ENCODE assay signal across 8 mouse cellular contexts in genomic region chr11:116138468-116139138, GRCm38 (mm10). TPM values are rescaled to one million over a fixed set of nuclear protein-coding genes. Genes with fewer than 3 reads are reported as not detected.
DNase-seq lines count a peak whose midpoint lies in the region; ATAC-seq and TF ChIP-seq lines count a peak whose summit lies in the region.

Gene Mrpl38, minus strand, starts transcription at chr11:116138868.

- H3K9ac ChIP-seq in heart, embryonic 15.5 days = peak within 1 kb of the TSS; percentile 83
- H3K9ac ChIP-seq in liver, embryonic 14.5 days (replicated peaks) = peak within 1 kb of the TSS; percentile 82
- peak within 1 kb of the TSS; percentile 78 for H3K9ac ChIP-seq in neural tube, embryonic 11.5 days (ENCODE audit: low read length)
- H3K9ac ChIP-seq in stomach, postnatal 0 days (ENCODE audit: low read length) = peak within 1 kb of the TSS; percentile 83

- H3K4me3 ChIP-seq in forebrain, embryonic 10.5 days = peak within 1 kb of the TSS; percentile 99
- peak within 1 kb of the TSS; percentile 93 for H3K4me3 ChIP-seq in heart, embryonic 15.5 days
- peak within 1 kb of the TSS; percentile 82 to 86 for H3K4me3 ChIP-seq in liver, embryonic 14.5 days (ENCODE audit: insufficient read depth in 1 of 2, low read depth in 2 of 2, low read length in 2 of 2)
- H3K4me3 ChIP-seq in neural tube, embryonic 11.5 days (ENCODE audit: low read depth, low read length) = peak within 1 kb of the TSS; percentile 95
- H3K4me3 ChIP-seq in stomach, postnatal 0 days (ENCODE audit: low read depth, low read length) = peak within 1 kb of the TSS; percentile 80

- H3K27me3 ChIP-seq in forebrain, embryonic 10.5 days (ENCODE audit: poor library complexity, severe bottlenecking) = no peaks in the 10 kb centered on the region
- no peaks in the 10 kb centered on the region for H3K27me3 ChIP-seq in heart, embryonic 15.5 days
- H3K27me3 ChIP-seq in liver, embryonic 14.5 days (ENCODE audit: control insufficient read depth, insufficient read depth, low read length) = no peaks in the 10 kb centered on the region
- no peaks in the 10 kb centered on the region for H3K27me3 ChIP-seq in neural tube, embryonic 11.5 days (ENCODE audit: control insufficient read depth, insufficient read depth, low read length)
- H3K27me3 ChIP-seq in stomach, postnatal 0 days (ENCODE audit: control insufficient read depth, insufficient read depth, low read length) = no peaks in the 10 kb centered on the region

- peak; percentile 93 for TF ChIP-seq CTCF in liver, embryonic 14.5 days (IDR thresholded peaks at IDR 0.05; ENCODE audit: low read depth)
- TF ChIP-seq CTCF in stomach, postnatal 0 days (IDR thresholded peaks at IDR 0.05; ENCODE audit: low read depth) = peak; percentile 92

- peak within 1 kb of the TSS; percentile 71 for H3K4me2 ChIP-seq in heart, embryonic 15.5 days
- peak within 1 kb of the TSS; percentile 82 for H3K4me2 ChIP-seq in liver, embryonic 14.5 days (ENCODE audit: low read depth)
- peak within 1 kb of the TSS; percentile 66 for H3K4me2 ChIP-seq in neural tube, embryonic 11.5 days (ENCODE audit: low read depth)
- H3K4me2 ChIP-seq in stomach, postnatal 0 days (replicated peaks; ENCODE audit: low read depth) = peak within 1 kb of the TSS; percentile 80

- under 1% methylated on average over 60 of the region's 60 CpGs for WGBS in forebrain, embryonic 10.5 days
- under 1% methylated on average over 60 of the region's 60 CpGs for WGBS in heart, embryonic 15.5 days
- under 1% methylated on average over 60 of the region's 60 CpGs for WGBS in liver, embryonic 14.5 days (ENCODE audit: insufficient replicate concordance)
- WGBS in neural tube, embryonic 11.5 days = 0% methylated on average over 60 of the region's 60 CpGs
- WGBS in stomach, postnatal 0 days = under 1% methylated on average over 54 of the region's 60 CpGs

- DNase-seq in c-Kit-negative CD71-positive TER-119-positive erythroid progenitor cells, embryonic 14.5 days (ENCODE audit: low read depth, low spot score) = peak; percentile 95
- DNase-seq in forebrain, embryonic 10.5 days (ENCODE audit: extremely low spot score, low spot score) = peak; percentile 96
- DNase-seq in kidney, postnatal 25 days = peak; percentile 93 to 95
- DNase-seq in liver, embryonic 14.5 days (ENCODE audit: low read depth in 3 of 3, low spot score in 3 of 3) = peak; percentile 96 to 97 (median 97)
- DNase-seq in neural tube, embryonic 11.5 days (ENCODE audit: low spot score) = peak; percentile 93
- DNase-seq in stomach, postnatal 0 days (ENCODE audit: low spot score) = peak; percentile 97

- peaks cover 60% of the 10 kb centered on the region for H3K36me3 ChIP-seq in forebrain, embryonic 10.5 days (replicated peaks)
- peaks cover 29% of the 10 kb centered on the region for H3K36me3 ChIP-seq in heart, embryonic 15.5 days
- no peaks in the 10 kb centered on the region for H3K36me3 ChIP-seq in liver, embryonic 14.5 days (replicated peaks; ENCODE audit: control insufficient read depth, insufficient read depth, low read depth)
- peaks cover 5% of the 10 kb centered on the region for H3K36me3 ChIP-seq in neural tube, embryonic 11.5 days (ENCODE audit: control insufficient read depth, insufficient read depth, low read length)
- H3K36me3 ChIP-seq in stomach, postnatal 0 days (ENCODE audit: control insufficient read depth, insufficient read depth, low read length) = peaks cover 4% of the 10 kb centered on the region; the same call in 1 of the 2 replicates

- peak within 1 kb of the TSS; percentile 91 for H3K27ac ChIP-seq in forebrain, embryonic 10.5 days
- H3K27ac ChIP-seq in heart, embryonic 15.5 days = peak within 1 kb of the TSS; percentile 79
- peak within 1 kb of the TSS; percentile 52 for H3K27ac ChIP-seq in liver, embryonic 14.5 days
- peak within 1 kb of the TSS; percentile 61 for H3K27ac ChIP-seq in neural tube, embryonic 11.5 days (ENCODE audit: low read depth, low read length)
- H3K27ac ChIP-seq in stomach, postnatal 0 days (replicated peaks) = peak within 1 kb of the TSS; percentile 65; the same call in 1 of the 2 replicates

- TF ChIP-seq EP300 in liver, embryonic 14.5 days (IDR thresholded peaks at IDR 0.05; ENCODE audit: low read depth) = no peak
- TF ChIP-seq EP300 in stomach, postnatal 0 days (optimal IDR thresholded peaks at IDR 0.05) = no peak

- H3K4me1 ChIP-seq in forebrain, embryonic 10.5 days = peaks cover 45% of the 10 kb centered on the region
- H3K4me1 ChIP-seq in heart, embryonic 15.5 days (replicated peaks) = peaks cover 11% of the 10 kb centered on the region
- peaks cover 30% of the 10 kb centered on the region in 2 experiments for H3K4me1 ChIP-seq in liver, embryonic 14.5 days (replicated peaks; ENCODE audit: control insufficient read depth in 2 of 2, insufficient read depth in 2 of 2, low read length in 1 of 2)
- H3K4me1 ChIP-seq in neural tube, embryonic 11.5 days (ENCODE audit: control insufficient read depth, insufficient read depth, low read length) = peaks cover 6% of the 10 kb centered on the region
- no peaks in the 10 kb centered on the region for H3K4me1 ChIP-seq in stomach, postnatal 0 days (replicated peaks; ENCODE audit: control insufficient read depth, insufficient read depth)

- ATAC-seq in CD4-positive, CD25-positive, alpha-beta regulatory T cell, adult 4 months = peak; percentile 97
- peak; percentile 96 for ATAC-seq in heart, embryonic 15.5 days (replicated peaks; ENCODE audit: insufficient number of reproducible peaks, insufficient read depth, low FRiP score, low read depth)
- peak; percentile 90 for ATAC-seq in liver, embryonic 14.5 days (ENCODE audit: insufficient read depth)
- ATAC-seq in neural tube, embryonic 11.5 days (ENCODE audit: insufficient read depth, low FRiP score, low TSS enrichment) = peak; percentile 94
- peak; percentile 94 for ATAC-seq in stomach, postnatal 0 days (ENCODE audit: low FRiP score, low TSS enrichment)

- H3K9me3 ChIP-seq in forebrain, embryonic 10.5 days = no peaks in the 10 kb centered on the region
- no peaks in the 10 kb centered on the region for H3K9me3 ChIP-seq in heart, embryonic 15.5 days (replicated peaks)
- no peaks in the 10 kb centered on the region for H3K9me3 ChIP-seq in liver, embryonic 14.5 days (ENCODE audit: control insufficient read depth, low read length)
- H3K9me3 ChIP-seq in neural tube, embryonic 11.5 days (ENCODE audit: control insufficient read depth, low read length) = no peaks in the 10 kb centered on the region
- no peaks in the 10 kb centered on the region for H3K9me3 ChIP-seq in stomach, postnatal 0 days (ENCODE audit: control insufficient read depth, low read length)

RNA-seq across cellular contexts. Expression of gene Mrpl38, which starts in this region (rescaled TPM):
- polyA plus RNA-seq in CD4-positive, CD25-positive, alpha-beta regulatory T cell, adult 4 months (2017; shearing (Covaris generic)) = 10 to 100 TPM; 22.7 to 25.5 TPM
- 112 and 114 TPM in 2 replicates for polyA plus RNA-seq in forebrain, embryonic 10.5 days (2016; fragmentation: Nextera tagmentation; extraction: Ambion mirVana)
- 90.7 and 94.4 TPM in 2 replicates for polyA plus RNA-seq in heart, embryonic 15.5 days (2015; fragmentation: Nextera tagmentation; extraction: Ambion mirVana)
- 17.5 and 24.8 TPM in 2 replicates for polyA plus RNA-seq in liver, embryonic 14.5 days (2012; rRNA removed)
- polyA plus RNA-seq in liver, embryonic 14.5 days (2014; fragmentation: Nextera tagmentation; extraction: Ambion mirVana) = 39.5 and 49.2 TPM in 2 replicates
- polyA plus RNA-seq in neural tube, embryonic 11.5 days (2014; fragmentation: Nextera tagmentation; extraction: Ambion mirVana) = 99.8 and 102 TPM in 2 replicates
- polyA plus RNA-seq in stomach, postnatal 0 days (2015; fragmentation: Nextera tagmentation; extraction: Ambion mirVana) = 49.5 and 50.2 TPM in 2 replicates

Comparison
In these comparisons a context has a peak if more than half of its experiments do, and no peak if none do; other contexts are left out.
1. Peak in every context shown above with its lines: DNase-seq, ATAC-seq, H3K4me3 ChIP-seq and H3K27ac ChIP-seq.